Mouse (Mus musculus) testis, adult 2 months (tissue): ENCODE measurements at regions not wholly inside any gene's neighbourhood (a gene's known extent, or its start where the extent isn't known, plus 50 kb on each side); places are given as distances from the start of the nearest gene placed in this dataset.

Experiments used
- CTCF ChIP-seq: fragments of 200-500 bp; IDR thresholded peaks from 2 replicates; pipeline ENCODE4 v1.5.1; 2012; ENCODE audit warnings: low read depth, mild to moderate bottlenecking, inconsistent platforms, low read length, moderate library complexity; ENCODE audit not compliant: control insufficient read depth, insufficient read depth, insufficient replicate concordance
- POLR2A ChIP-seq: fragments of 200-500 bp; IDR thresholded peaks from 2 replicates; pipeline ENCODE4 v1.6.1; 2012; ENCODE audit warnings: low read depth, mild to moderate bottlenecking, inconsistent platforms, low read length, moderate library complexity; ENCODE audit not compliant: control insufficient read depth

GRCm38 (mm10) chr13:80745991-80746390 lies 137.2 kb upstream of the Arrdc3 start:
- TF ChIP-seq CTCF (no peak), POLR2A (no peak)
